Mouse (Mus musculus) testis, adult 2 months (tissue): ENCODE data around the gene Pparg. TPM values are rescaled to one million over a fixed set of nuclear protein-coding genes. Genes with fewer than 3 reads are reported as not detected.

Source experiments
- H3K27ac ChIP-seq: fragments of 200-500 bp; 2 replicates; pipeline ENCODE4 v1.5.1; 2012; ENCODE audit warnings: low read depth, low read length; ENCODE audit not compliant: control insufficient read depth, insufficient read depth
- H3K27me3 ChIP-seq: fragments of 200-500 bp; 2 replicates; pipeline ENCODE4 v1.6.1; 2012; ENCODE audit warnings: mild to moderate bottlenecking, low read length, moderate library complexity; ENCODE audit not compliant: control insufficient read depth, insufficient read depth
- H3K36me3 ChIP-seq: fragments of 200-500 bp; 2 replicates; pipeline ENCODE4 v1.6.1; 2012; ENCODE audit warnings: mild to moderate bottlenecking, low read length; ENCODE audit not compliant: control insufficient read depth, insufficient read depth
- H3K4me1 ChIP-seq: fragments of 200-500 bp; 2 replicates; pipeline ENCODE4 v1.6.1; 2012; ENCODE audit warnings: low read length; ENCODE audit not compliant: control insufficient read depth, insufficient read depth
- H3K4me3 ChIP-seq: fragments of 200-500 bp; 2 replicates; pipeline ENCODE4 v1.5.1; 2012; ENCODE audit warnings: low read depth, mild to moderate bottlenecking, low read length, moderate library complexity, mixed read lengths; ENCODE audit not compliant: control insufficient read depth
- CTCF ChIP-seq: fragments of 200-500 bp; IDR thresholded peaks from 2 replicates; pipeline ENCODE4 v1.5.1; 2012; ENCODE audit warnings: low read depth, mild to moderate bottlenecking, inconsistent platforms, low read length, moderate library complexity; ENCODE audit not compliant: control insufficient read depth, insufficient read depth, insufficient replicate concordance
- POLR2A ChIP-seq: fragments of 200-500 bp; IDR thresholded peaks from 2 replicates; pipeline ENCODE4 v1.6.1; 2012; ENCODE audit warnings: low read depth, mild to moderate bottlenecking, inconsistent platforms, low read length, moderate library complexity; ENCODE audit not compliant: control insufficient read depth
- polyA plus RNA-seq: library from polyadenylated mRNA; depleted of rRNA; stranded (reverse); fragments of >200 nt; gene quantifications from 2 replicates; pipeline ENCODE4 v1.2.3, GENCODE M21; 2012

Pparg gene
- polyA plus RNA-seq, 1 experiment: 1.2 TPM

- H3K27ac ChIP-seq: no peak overlapping the region
- no peak overlapping the region for H3K4me3 ChIP-seq
- no peaks in the 10 kb centered on the region for H3K36me3 ChIP-seq
- H3K4me1 ChIP-seq: no peaks in the 10 kb centered on the region
- TF ChIP-seq POLR2A (no peak), CTCF (no peak)
- no peaks in the 10 kb centered on the region for H3K27me3 ChIP-seq
These were observed 152.5 kb downstream of the Pparg start for GRCm38 (mm10) chr6:115513207-115513606.

DNA sequence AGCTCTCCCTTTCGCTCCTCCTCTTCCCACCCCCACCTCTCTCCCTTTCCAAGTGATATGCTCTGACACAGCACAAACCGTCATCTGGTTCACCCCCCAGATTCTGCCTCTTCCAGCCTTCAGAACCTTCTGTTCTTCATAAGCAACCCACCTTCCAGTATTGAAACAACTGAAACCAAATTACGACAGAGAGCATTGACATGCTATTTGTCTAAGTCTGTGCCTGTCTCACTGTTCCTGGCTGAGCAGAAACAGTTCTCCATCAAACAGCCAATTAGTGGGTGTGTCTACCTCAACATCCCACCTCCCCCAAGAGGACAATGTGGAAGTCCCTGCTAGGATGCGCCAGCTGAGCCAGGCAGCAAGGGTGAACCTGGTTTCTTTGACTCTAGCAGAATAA lies 157.2 kb downstream of the Pparg start:
- Histone ChIP-seq H3K4me1 (no peaks in the 10 kb centered on the region), H3K27me3 (no peaks in the 10 kb centered on the region), H3K4me3 (no peak overlapping the region), H3K36me3 (no peaks in the 10 kb centered on the region), H3K27ac (no peak overlapping the region)
- TF ChIP-seq CTCF (no peak), POLR2A (no peak)

GRCm38 (mm10) chr6:115518352-115518751 lies 157.6 kb downstream of the Pparg start:
- Histone ChIP-seq H3K27ac (no peak overlapping the region), H3K27me3 (no peaks in the 10 kb centered on the region), H3K4me1 (no peaks in the 10 kb centered on the region; the same call in 1 of the 2 replicates), H3K4me3 (no peak overlapping the region), H3K36me3 (no peaks in the 10 kb centered on the region)
- TF ChIP-seq POLR2A (no peak), CTCF (no peak)

DNA sequence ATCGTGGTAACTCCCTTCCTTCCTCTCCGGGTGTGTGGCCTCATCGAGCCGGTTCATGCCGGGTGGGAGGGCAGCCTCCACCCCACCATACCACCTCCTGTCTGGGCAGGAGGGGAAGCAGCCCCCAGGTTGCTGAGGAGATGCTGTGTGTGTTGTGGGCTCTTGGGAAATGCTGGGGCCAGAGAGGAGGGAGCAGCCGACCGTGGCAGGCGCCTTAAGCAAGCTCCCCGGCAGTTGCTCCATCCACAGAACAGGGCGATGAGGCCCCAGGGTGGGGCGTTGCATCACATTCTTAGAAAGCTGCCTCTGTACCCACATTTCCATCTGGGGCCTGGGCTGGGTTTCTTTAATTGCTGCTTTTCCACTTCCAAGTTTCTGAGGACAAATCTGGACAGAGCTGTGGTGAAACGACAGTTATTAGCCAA lies 158.5 kb downstream of the Pparg start:
- Histone ChIP-seq H3K4me1 (no peaks in the 10 kb centered on the region; the same call in 1 of the 2 replicates), H3K36me3 (no peaks in the 10 kb centered on the region), H3K27ac (no peak overlapping the region), H3K27me3 (no peaks in the 10 kb centered on the region), H3K4me3 (no peak overlapping the region)
- no peak for TF ChIP-seq CTCF
- TF ChIP-seq POLR2A: no peak

DNA sequence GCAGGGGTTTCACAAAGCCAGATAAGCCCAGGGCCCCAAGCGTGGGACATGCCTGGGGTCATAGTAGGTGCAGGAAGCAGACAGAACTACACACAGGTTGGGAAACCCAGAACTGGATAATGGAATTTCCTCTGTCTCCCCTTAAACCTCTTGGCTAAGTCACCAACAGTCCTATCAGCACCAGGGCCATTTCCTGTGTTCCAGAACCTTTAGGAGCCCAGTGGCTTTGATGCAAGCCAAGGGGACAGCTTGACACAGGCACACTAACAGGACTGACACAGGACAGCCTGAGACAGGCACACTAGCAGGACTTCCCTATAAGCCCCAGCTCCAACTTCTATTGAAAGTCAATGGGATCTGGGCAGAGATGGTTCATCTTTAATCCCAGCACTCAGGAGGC lies 161.2 kb downstream of the Pparg start:
- no peaks in the 10 kb centered on the region; the same call in 1 of the 2 replicates for H3K4me1 ChIP-seq
- H3K27ac ChIP-seq: no peak overlapping the region
- TF ChIP-seq CTCF (no peak), POLR2A (no peak)

GRCm38 (mm10) chr6:115522691-115523146 lies 162.0 kb downstream of the Pparg start:
- Histone ChIP-seq H3K4me3 (no peak overlapping the region), H3K4me1 (no peaks in the 10 kb centered on the region; the same call in 1 of the 2 replicates), H3K36me3 (no peaks in the 10 kb centered on the region), H3K27ac (no peak overlapping the region), H3K27me3 (no peaks in the 10 kb centered on the region)
- TF ChIP-seq POLR2A: no peak
- no peak for TF ChIP-seq CTCF

More for the DNA sequence above, 161.2 kb downstream of the Pparg start:
- no peaks in the 10 kb centered on the region for H3K27me3 ChIP-seq
- no peak overlapping the region for H3K4me3 ChIP-seq
- H3K36me3 ChIP-seq: no peaks in the 10 kb centered on the region

DNA sequence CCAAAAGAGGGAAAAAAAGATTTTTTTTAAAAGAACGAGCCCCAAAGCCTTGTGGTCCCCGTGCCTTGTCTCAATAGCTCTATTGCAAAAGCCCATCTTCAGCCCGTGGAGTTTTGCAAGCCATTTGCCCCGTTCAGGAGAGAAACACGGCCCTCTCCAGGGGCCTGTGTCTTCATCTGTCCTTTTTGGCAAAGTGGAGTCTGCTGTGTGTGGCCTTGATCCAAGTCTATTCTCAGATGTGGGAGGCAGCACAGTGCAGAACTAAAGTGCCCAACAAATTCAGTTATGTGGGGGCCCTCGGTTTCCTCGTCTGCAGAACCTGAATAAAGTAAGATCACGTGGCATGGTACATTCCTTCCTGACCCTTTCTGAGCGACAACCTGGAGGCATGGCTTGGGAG lies 162.4 kb downstream of the Pparg start:
- H3K4me3 ChIP-seq: no peak overlapping the region
- H3K27ac ChIP-seq: no peak overlapping the region
- no peaks in the 10 kb centered on the region for H3K27me3 ChIP-seq
- TF ChIP-seq CTCF: no peak
- H3K4me1 ChIP-seq: no peaks in the 10 kb centered on the region; the same call in 1 of the 2 replicates
- H3K36me3 ChIP-seq: no peaks in the 10 kb centered on the region
